Mouse (Mus musculus) cerebellum, adult 8-10 months (tissue): ENCODE data around the gene Foxn3.

Experiments used
- DNase-seq: peaks from one replicate; pipeline ENCODE4 v3.0.0; 2022

Foxn3 gene

DNA sequence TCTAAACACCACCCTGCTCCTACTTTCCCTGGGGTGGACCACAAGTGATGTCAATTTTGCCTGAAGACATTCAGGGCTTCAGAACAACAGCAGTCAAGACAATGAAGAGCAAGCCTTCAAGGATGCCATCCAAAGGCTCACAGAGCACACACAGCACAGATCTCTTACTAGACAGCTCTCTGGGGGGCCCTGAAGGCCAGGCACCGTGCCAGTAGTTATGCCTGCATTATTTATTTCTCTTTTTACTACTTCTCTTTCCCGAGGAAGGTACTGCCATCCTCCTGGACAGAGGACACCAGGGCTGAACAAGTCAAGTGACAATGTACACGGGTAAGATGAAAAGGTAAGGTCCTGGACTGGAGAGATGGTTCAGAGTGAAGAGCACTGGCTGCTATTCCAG is 154.7 kb downstream of the Foxn3 start:
- no peak for DNase-seq

DNA sequence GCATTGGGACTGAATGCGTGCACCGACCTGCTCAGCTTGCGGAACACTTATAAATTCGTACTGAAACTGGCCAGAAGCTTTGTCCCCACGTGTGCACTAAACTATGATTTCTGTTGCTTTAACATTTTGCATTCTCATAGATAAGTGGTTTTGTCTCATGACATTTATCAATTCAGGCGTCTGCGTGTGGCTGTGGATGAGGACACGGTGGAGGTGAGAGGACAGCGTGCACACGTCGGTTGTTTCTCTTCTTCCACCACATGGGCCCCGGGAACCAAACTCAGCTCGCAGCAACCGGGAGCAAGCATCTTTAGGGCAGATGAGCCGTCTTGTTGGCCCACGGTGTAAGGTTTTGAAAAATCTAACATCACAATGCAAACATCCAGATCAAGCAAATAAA is 155.3 kb downstream of the Foxn3 start:
- DNase-seq: no peak

DNA sequence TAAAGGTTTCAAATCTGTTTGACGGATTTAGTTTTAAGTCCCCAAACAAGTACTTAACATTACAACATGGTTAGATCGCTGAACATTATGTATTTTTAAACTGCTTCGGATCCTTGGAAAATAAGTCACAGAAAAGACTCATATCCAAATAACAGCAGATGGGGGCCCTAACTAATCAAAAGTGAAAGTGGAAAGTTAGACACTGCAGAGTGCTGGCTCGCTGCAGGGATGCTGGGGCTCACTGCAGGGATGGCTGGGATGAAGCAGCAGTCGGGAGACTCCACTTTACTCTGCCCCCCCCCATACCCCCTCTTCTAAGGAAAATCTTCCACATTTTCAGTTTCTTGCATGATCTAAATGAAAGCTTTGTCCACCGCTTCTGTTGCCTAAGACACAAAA is 156.1 kb downstream of the Foxn3 start:
- no peak for DNase-seq

DNA sequence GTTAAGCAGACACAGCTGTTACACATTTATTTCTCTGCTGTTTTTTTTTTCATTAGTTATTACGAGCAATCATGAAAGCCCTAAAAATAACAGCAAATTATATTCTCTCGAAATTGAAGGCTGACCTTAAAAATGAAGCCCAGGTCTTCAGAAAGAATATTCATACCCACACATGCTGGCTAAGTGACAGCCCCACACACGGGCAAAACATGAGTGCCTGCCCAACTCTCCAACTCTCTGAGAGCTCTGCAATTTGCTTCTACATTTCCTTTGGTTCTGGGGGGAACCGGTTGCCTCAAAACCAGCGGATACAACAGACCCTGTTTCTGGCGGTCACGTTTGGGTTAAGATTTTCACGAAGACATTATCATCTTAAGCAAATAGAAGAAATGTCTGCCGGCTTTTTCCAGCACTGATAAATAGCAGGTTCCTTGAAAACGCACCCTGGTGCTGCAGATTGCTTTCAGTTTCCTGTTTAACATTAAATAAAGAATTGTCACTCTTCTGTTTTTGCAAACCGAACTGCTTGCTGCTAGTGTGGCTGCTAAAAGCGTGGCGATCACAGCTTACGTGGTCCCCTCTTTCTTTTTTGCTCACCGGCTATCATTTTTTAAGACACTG is 156.6 kb downstream of the Foxn3 start:
- no peak for DNase-seq

DNA sequence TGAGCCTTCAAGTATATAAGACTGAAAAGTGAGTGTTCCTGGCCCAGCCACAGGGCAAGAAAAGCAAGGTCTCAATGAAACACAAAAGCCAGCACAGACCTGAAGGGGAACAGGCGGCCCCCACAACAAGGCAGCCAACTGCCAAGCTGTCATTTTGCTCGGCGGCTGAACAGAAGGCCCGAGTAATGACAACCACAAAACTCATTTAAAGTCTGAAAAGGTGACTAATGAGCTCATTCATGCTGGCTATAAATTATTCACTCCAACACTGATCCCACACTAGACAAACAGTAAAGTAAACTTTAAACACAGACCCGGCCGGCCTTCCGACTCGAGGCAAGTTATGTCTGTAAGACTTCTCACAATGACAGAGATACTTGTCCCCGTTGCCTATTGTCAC is 157.1 kb downstream of the Foxn3 start:
- peak; percentile 44 for DNase-seq

DNA sequence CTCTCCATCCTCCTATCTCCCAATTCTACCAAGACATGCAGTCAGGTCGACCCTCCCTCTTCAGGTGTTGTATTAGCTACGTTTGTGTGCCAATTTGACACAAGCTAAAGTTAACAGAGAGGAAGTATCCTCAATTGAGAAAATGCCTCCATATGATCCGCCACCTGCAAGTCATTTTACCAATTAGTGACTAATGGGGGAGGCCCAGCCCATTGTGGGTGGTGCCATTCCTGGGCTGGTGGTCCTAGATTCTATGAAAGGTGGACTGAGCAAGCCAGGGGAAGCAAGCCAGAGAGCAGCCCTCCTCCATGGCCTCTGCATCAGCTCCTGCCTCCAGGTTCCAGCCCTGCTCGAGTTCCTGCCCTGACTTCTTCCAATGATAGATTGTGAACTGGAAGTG is 158.0 kb downstream of the Foxn3 start:
- no peak for DNase-seq

DNA sequence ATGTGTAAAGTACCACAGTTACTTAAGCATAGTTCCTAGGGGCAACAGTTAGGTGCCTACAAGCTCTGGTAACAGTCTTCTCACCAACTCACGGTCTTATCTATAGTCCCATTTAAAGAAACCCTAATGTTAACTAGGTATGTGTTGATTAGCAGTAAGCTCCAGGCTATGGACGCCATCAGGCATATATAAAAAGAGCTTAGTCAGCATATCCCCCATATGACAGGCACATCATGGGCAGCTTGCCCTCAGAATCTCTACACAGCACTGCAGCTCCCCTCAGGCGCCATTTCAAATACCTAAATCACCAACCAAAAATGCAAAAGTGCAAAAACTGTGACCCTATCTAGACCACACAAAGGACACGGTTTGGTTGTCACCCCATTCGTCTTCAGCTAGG is 160.4 kb downstream of the Foxn3 start:
- DNase-seq: no peak

DNA sequence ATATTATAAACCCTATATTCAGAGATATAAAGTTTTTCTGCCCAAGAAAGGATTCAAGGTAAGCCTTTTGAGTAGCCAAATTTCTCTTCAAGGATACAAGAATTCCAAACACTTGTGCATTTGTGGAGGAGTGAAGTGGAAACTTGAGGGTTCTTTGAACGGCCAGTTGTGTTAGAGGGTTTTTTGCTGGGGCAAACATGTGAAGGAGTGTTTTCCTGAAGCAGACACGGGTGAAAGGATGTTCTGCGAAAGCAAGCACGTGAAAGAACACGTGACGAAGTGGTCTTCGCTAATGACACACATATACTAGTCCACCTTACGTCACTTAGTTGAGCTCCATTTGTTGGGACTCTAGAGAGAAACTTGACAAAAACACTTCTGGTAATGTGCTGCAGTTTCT is 162.5 kb downstream of the Foxn3 start:
- no peak for DNase-seq

DNA sequence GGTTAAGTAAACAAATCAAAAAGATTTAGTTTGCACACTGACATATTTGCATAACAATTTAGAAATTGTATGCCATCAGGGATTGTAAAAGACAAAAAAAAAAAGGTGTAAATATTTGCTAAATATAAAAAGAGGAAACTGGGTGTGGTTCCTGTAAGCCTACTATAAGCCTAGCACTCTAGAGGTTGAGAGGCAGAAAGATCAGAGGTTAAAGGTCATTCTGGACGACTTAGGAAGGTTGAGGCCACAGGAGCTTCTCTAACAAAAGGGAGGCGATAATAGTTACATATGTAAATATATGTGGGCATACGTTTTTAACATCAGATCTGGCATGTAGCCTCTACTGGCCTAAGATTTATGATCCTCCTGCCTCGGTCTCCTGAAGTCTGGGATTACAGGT is 163.8 kb downstream of the Foxn3 start:
- DNase-seq: no peak

DNA sequence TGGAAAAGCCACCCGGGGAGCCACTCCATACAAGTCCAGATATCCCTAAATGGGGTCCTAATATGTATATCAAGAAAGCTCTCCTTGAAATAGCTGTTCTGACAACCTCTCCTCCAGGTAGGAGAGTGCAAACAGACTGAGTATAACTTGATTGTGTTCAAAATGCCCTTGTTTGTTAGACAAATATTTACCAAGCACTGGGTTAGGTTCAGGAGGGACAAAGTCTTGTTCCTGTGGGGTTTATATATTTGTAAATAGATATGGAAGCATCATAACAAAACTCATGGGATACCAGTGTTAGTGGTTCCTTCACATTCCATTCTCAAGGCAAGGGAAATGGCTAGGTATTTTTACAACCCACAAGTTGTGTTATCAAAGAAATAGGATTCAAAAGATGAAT is 166.9 kb downstream of the Foxn3 start:
- DNase-seq: no peak

DNA sequence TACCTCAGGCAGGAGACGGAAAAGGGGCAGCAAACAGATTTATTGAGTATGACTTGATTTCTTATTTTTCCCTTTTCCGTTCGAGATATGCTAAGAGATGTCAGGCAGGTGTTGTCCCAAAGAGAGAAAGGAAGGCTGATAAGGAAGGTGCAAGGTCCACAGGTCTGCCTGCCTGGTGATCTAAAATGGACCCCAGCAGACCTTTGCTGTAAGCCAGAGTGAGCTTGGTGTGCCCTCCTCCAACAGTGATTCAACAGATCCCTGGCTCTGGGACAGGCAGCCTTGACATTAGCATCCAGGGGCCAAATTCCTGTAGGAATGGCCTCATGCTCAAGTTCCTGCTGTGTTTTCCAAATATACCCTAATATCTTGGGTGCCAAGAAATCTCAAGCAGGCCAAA is 168.3 kb downstream of the Foxn3 start:
- no peak for DNase-seq

DNA sequence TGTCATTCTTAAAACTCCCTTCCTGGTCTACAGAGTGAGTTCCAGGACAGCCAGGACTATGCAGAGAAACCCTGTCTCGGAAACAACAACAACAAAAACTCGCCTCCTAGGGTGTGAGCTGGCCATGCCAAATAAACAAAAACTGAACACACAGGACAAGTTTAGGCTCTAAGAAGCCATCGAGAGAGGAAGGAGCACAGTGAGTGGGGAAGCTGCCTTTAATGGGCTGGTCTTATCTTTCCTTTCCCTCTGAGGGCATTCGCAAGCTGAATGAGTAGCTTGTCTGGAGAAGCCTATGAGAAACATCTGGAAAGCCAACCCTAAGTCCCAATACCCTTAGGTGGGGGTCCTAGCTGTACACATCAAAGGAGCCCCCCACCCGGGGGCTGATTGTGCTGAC is 168.7 kb downstream of the Foxn3 start:
- DNase-seq: no peak

DNA sequence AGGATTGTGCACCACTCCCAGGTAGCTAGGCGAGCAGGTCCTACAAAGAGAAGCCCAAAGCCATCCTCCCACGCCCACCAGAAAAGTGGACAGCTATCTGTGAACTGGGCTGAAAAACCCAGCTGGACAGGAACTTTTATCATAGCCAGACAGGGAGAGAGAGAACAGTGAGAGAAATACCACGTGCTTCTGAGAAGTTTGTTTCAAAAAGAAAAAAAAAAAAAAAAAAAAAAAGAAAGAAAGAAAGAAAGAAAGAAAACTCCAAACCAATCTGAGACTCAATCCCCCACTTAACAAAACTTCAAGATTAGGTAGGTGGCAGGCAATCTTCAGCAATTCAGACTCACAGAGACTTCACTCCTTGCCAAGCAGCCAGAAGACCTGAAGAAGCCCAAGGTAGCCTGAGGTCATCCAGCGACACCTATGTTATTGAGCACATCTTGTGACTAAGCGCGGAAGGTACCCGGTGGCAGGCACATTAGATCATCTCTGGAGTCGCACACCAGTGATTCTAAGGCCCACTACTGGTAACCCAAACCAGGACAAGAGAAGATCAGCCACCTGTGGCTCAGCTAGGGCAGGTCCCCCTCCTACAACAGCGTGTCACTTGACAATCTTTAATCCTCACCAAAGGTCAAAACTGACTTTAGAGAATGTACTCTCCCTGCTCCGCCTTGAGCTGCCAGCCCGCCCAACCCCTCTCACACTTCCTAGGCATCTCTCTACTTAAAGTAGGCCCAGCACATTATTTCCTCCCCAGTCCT is 169.3 kb downstream of the Foxn3 start:
- no peak for DNase-seq

DNA sequence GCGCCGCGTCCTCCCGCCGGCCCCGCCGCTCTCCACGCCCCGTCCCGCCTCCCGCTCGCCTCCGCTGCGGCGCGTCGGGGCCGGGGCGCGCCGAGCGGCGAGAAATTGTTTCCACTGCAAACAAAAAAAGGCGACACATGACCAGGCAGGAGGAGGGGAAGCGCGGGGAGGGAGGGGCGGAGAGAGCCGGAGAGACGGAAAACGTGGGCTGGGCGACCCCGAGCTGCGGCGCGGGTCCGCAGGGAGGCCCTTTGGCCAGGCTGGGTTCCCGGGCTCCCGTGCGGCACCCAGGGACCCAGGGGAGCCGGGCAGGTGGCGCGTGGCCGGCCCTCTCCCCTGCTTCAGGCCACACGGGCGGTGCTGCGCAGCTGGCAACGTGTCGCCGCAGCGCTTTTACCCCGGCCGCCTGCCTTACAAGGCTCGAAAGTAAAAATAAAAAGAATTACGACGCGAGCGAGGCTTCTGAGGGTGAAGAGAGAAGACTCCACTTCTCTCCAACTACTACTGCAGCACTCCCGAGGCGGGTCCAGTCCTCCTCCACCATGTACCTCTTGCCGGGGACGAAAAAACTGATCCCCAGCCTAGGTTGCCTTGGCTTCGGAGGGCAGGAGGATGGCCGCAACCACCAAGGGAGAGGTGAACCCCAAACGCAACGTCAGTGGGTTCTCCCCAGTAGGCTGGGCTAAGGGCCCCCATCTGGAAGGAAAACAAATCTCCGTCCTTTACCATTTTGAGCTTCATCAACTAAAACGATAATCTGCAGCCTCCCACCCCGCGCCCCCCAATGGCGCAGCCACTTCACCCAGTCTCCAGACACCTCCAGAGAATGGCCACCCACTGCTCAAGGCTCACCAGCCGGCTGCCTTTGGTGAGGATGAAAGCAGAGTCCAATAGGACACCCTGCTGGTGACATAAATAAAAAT is 170.2 kb downstream of the Foxn3 start:
- DNase-seq: peak; percentile 72

DNA sequence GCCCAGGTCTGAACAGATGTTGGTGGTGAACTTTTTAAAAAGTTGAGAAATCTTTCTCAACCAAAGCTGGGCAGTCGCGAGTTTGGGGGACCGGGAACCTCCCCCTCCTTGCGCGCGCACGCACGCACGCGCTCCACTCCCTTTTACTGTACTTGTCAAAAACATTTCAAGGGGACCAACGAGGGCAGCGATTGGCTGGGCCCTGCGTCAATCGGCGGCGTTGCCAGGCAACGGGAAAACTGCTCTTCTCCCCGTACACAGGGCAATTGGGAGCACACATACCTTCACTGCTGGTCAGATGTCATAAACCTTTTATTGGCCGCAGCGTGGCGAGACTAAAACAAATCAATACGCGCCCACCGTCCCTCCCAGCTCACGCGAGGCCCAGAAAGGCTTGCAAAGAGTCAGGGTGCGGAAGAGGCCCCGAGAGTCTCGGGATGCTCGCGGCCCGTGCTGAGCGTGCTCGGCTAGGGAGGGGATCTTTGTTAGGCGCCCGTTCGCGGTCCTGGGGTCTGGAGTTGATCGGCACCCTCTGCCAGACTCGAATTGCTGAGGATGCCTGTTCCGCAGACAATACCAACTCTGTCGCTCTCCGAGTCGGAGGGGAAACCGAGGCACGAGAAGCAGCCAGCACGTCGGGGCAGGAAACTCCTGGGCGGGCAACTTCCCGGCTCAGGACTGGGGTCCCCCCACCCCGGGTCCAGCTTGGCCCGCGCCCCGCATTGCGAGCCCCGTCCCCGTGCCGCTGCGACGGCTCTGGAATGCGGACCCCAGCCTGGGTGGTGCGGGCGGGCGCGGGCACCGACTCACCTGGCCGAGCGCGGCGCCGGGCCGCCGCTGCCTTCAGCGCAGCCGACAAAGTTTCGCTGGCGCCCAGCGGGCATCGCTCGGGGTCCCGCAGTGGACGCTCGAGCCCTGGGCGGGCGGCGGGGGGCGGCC is 171.2 kb downstream of the Foxn3 start:
- DNase-seq: peak; percentile 100

DNA sequence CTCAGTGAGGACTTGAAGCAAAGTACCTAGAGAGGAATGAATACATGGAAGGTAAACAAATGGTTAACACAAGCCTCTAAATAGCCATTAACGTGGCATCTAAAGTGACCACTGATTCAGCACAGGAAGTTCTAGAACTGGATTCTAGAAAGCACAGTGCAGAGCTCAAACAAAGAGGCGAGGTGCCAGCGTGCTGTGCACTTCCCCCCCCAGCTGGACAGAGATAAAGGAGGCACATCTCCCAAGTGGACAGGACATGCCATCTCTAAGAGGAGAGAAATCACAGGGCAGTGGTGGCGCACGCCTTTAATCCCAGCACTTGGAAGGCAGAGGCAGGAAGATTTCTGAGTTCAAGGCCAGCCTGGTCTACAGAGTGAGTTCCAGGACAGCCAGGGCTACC is 173.0 kb downstream of the Foxn3 start:
- DNase-seq: no peak

DNA sequence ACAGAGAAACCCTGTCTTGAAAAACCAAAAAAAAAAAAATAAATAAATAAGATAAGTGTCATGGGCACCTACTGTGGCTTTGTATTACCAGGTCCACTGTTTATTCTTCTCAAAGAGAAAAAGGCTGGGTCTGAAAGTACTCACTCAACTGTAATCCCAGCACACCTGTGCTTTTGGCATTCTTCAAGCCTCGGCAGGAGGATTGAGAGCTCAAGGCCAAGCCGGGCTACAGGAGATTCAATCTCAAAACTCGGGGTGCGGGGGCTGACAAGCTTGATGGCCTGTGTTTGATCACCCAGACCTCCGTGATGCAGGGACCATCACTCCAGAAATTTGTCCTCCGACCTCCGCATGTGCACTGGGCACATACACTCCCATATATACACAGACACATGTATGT is 174.1 kb downstream of the Foxn3 start:
- DNase-seq: no peak

DNA sequence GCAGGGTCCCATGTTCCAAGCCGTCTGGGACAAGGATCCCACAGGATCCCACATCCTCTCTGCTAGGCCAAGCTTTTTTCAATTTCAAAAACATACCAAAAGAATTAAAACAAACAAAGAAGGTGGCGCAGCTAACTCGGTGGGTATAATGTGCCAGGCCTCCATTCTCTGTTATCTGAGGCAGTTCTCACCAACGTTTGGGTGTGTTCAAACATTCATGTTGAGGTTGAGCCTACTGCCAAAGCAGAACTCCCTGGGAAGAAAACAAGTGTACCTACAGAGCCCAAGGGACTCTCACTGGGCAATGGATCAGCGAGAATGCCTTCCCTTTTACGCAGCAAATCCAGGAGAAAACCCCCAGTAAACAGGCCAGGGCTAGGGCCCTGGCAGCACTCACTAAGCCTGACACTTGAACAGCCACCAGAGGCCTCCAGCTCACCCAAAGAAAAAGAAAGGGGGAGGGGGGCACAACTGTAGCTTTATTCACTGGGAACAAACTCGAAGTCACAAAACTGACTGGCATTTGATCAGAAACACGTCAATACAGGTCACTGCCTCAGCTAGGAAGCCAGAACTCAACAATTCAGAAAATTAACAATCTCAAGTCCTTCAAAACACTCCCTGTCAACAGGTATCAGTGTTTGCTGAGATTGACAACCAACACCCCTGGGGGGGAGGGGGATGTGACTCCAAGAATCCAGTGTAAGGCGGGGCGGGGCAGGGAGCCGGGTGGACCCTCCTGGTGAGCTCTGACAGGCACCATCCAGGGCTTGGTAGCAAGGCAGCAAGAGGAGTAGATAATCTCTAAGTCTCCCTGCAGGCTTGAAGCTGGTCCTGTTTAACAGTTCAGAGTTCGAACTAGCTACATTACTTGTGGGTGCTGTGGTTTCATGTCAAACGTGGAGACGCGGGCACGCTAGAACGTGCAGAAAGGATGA is 177.2 kb downstream of the Foxn3 start:
- DNase-seq: no peak

DNA sequence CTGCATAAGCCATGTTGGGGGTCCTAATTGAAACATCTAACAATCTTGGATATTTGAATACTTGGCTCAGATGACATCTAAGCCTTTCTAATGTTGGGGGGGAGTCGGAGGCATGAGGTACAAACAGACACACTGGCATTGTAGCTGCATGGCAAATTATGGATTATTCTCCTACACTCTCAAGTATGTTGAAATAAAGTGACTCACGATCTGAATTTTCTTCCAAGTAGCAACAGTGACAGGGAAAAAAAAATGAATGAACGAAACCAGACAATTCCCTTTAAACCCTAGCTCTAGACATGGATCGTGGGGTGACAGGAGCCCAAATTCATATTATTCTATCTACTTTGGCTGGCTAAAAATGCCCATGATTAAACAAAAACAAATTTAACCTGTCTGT is 178.3 kb downstream of the Foxn3 start:
- no peak for DNase-seq

DNA sequence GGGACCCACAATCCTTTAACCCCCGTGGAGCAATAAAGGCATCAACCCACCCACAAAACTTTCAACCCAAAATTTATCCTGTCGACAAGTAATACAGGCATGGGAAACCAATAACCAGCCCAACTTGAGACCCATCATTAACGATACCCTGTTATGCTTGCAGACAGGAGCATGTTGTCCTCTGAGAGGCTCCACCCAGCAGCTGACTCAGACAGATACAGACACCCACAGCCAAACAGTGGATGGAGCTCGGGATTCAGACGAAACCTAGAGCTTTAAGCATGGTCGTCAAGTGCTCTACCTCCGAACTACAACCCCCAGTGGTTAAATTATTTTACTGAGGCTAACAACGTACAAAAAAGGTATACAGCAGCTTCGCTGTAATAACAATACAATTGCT is 182.1 kb downstream of the Foxn3 start:
- DNase-seq: no peak

DNA sequence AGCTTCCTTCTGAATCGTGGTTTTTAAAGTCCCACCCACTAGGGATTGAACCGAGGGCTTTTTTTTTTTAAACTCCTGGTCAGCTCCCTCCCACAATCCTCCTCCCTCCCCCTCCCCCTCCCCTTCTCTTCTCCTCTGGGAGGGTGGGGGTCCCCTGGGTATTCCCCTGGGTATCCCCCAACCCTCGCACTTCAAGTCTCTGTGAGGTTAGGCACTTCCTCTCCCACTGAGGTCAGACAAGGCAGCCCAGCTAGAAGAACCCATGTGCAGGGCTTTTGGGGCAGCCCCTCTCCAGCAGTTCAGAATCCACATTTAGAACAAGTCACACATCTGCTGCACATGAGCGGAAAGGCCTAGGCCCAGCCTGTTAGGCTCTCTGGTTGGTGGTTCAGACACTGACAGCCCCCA is 182.5 kb downstream of the Foxn3 start:
- no peak for DNase-seq

DNA sequence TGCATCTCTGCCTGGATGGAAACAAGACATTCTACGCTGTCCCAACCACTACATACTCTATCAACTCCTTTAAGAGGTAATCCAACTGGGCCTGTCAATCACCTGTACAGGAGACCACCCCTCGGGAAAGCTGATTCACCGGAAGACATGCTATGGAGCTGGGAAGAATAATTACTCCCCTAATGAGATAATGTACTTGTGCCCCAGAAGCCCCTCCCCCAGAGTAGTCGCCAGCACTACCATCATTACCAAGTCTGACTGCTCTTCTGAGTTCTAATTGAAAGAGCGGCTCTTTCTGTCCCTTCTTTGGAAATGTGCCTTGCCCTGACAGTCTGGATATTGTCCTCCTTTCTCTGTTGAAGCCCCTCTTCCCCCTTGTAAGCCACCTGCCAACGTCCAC is 183.3 kb downstream of the Foxn3 start:
- DNase-seq: no peak
